Mouse (Mus musculus) intestine, embryonic 14.5 days (tissue): ENCODE measurements around the gene Bpifb2. TPM values are rescaled to one million over a fixed set of nuclear protein-coding genes. Genes with fewer than 3 reads are reported as not detected.
A peak's percentile ranks its signal among the peaks of the same experiment; 100 is the strongest.

ENCODE experiments used
- ATAC-seq: fragments of 200-750 bp; cut with Nextera tagmentation; replicated peaks from 2 replicates; pipeline ENCODE4 v1.8.0; 2017; ENCODE audit warnings: low read depth, moderate number of reproducible peaks, moderate TSS enrichment, moderate library complexity; ENCODE audit not compliant: low FRiP score, low TSS enrichment
- DNase-seq: peaks from one replicate; pipeline ENCODE4 v3.0.0-alpha.2; 2018; ENCODE audit warnings: low spot score
- H3K27ac ChIP-seq: fragments of 300-500 bp; sonication (generic); 2 replicates; pipeline ENCODE4 v1.5.1; 2014; ENCODE audit warnings: low read depth, mild to moderate bottlenecking, control low read depth
- H3K27me3 ChIP-seq: fragments of 300-500 bp; sonication (generic); replicated peaks from 2 replicates; pipeline ENCODE4 v1.6.1; 2014; ENCODE audit warnings: low read length, control low read depth; ENCODE audit not compliant: control insufficient read depth, insufficient read depth
- H3K36me3 ChIP-seq: fragments of 300-500 bp; sonication (generic); 2 replicates; pipeline ENCODE4 v1.6.1; 2014; ENCODE audit warnings: low read length, control low read depth; ENCODE audit not compliant: control insufficient read depth, insufficient read depth
- H3K4me1 ChIP-seq: fragments of 300-500 bp; sonication (generic); replicated peaks from 2 replicates; pipeline ENCODE4 v1.6.1; 2014; ENCODE audit warnings: low read length, control low read depth, mixed read lengths; ENCODE audit not compliant: control insufficient read depth, insufficient read depth
- H3K4me2 ChIP-seq: fragments of 300-500 bp; sonication (generic); 2 replicates; pipeline ENCODE4 v1.6.1; 2014; ENCODE audit warnings: low read length
- H3K4me3 ChIP-seq: fragments of 300-500 bp; sonication (generic); 2 replicates; pipeline ENCODE4 v1.5.1; 2014; ENCODE audit warnings: low read depth, low read length, control low read depth, mixed read lengths
- H3K9ac ChIP-seq: fragments of 300-500 bp; sonication (generic); 2 replicates; pipeline ENCODE4 v1.6.1; 2014; ENCODE audit warnings: mild to moderate bottlenecking, low read length
- H3K9me3 ChIP-seq: fragments of 300-500 bp; sonication (generic); 2 replicates; pipeline ENCODE4 v1.6.1; 2016; ENCODE audit warnings: low read length, control low read depth; ENCODE audit not compliant: control insufficient read depth
- WGBS: fragments of 180-500 bp; shearing (Covaris S2); extraction: QIAGEN DNeasy Blood & Tissue Kit; methylation state at CpG from one replicate; pipeline ENCODE4 v1.1.7; 2014; 5-methylcytosine and 5-hydroxymethylcytosine counted together
- polyA plus RNA-seq: library from polyadenylated mRNA; unstranded; fragments of >200 nt; fragmentation: Nextera tagmentation; extraction: Ambion mirVana; gene quantifications from 2 replicates; pipeline ENCODE4 v1.2.1, GENCODE M21; 2014

Gene Bpifb2
- polyA plus RNA-seq, 1 experiment from 2014 or later, result not detected

DNA sequence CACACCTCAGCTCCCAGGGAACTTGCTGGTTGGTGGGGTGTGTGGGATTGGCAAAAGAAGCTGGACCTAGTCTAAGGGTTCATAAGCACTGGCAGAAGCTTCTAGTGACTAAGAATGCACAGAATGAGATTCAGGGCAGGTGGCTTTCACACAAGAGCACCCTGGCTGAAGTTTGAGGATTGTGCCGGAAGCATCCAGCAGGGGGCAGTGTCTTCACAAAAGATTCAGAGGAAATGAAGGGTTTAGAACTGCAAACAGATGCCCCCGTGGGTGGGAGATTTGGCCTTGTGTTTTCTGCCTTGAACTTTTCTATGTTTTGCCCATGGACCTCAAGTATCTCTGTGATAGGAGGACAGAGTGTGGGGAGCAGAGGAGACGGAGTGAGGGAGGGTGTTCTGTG, 68.7 kb downstream of the Bpifb2 start:
- H3K4me3 ChIP-seq, result no peak overlapping the region
- no peaks in the 10 kb centered on the region for H3K27me3 ChIP-seq
- no peak overlapping the region for H3K4me2 ChIP-seq

DNA sequence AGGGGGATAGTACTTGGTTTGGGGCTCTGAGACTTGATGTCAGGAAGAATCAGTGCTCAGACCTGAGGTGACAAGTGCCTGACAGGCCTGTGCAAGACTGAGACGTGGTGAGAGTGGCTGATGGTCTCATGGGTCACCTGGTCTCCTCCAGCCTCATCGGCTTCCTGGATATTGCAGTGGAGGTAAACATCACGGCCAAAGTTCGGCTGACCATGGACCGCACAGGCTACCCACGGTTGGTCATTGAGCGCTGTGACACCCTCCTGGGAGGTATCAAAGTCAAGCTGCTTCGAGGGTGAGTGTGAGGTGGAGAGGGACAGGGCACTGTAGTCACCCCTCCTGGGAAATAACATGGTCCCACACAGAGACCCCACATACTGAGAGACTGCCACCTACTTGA, 69.7 kb downstream of the Bpifb2 start:
- Histone ChIP-seq H3K27ac (no peak overlapping the region), H3K4me1 (no peaks in the 10 kb centered on the region), H3K9me3 (no peaks in the 10 kb centered on the region), H3K36me3 (no peaks in the 10 kb centered on the region), H3K4me2 (no peak overlapping the region), H3K9ac (no peak overlapping the region), H3K4me3 (no peak overlapping the region), H3K27me3 (no peaks in the 10 kb centered on the region)
- WGBS, result 77% methylated on average over 8 of the region's 8 CpGs
- DNase-seq (no peak), ATAC-seq (no peak)

More for the DNA sequence above, 68.7 kb downstream of the Bpifb2 start:
- no peak overlapping the region for H3K27ac ChIP-seq
- no peak for ATAC-seq
- H3K9me3 ChIP-seq, result no peaks in the 10 kb centered on the region
- H3K4me1 ChIP-seq, result no peaks in the 10 kb centered on the region
- 32% methylated on average over 3 of the region's 3 CpGs for WGBS
- H3K9ac ChIP-seq, result no peak overlapping the region
- H3K36me3 ChIP-seq, result no peaks in the 10 kb centered on the region
- peak; percentile 81 for DNase-seq

Other genes starting within 250 kb of the Bpifb2 start
- gene Commd7, start 242.3 kb upstream of the Bpifb2 start, polyA plus RNA-seq, result 67.0 and 76.6 TPM in 2 replicates
- 10.9 and 12.6 TPM in 2 replicates for gene Dnmt3b, start 225.6 kb upstream of the Bpifb2 start, polyA plus RNA-seq
- 0.08 and 0.14 TPM in 2 replicates for gene Dnmt3c, start 178.4 kb upstream of the Bpifb2 start, polyA plus RNA-seq
- 229 and 254 TPM in 2 replicates for gene Mapre1, start 133.8 kb upstream of the Bpifb2 start, polyA plus RNA-seq
- gene Efcab8, start 95.1 kb upstream of the Bpifb2 start, polyA plus RNA-seq, result not detected in 2 replicates
- gene Sun5, start 4.0 kb upstream of the Bpifb2 start, polyA plus RNA-seq, result not detected in 2 replicates
- not detected in 2 replicates for gene Bpifb6, start 25.3 kb downstream of the Bpifb2 start, polyA plus RNA-seq
- not detected in 2 replicates for gene Bpifb3, start 43.2 kb downstream of the Bpifb2 start, polyA plus RNA-seq
- not detected in 2 replicates for gene Bpifb4, start 63.2 kb downstream of the Bpifb2 start, polyA plus RNA-seq
- gene Bpifa6, start 99.9 kb downstream of the Bpifb2 start, polyA plus RNA-seq, result not detected in 2 replicates
- gene Bpifa2, start 133.2 kb downstream of the Bpifb2 start, polyA plus RNA-seq, result not detected in 2 replicates